Mouse (Mus musculus) adrenal gland, postnatal 4 days (tissue): ENCODE results near the gene Bclaf3. TPM values are rescaled to one million over a fixed set of nuclear protein-coding genes. Genes with fewer than 3 reads are reported as not detected.
A peak's percentile ranks its signal among the peaks of the same experiment; 100 is the strongest.

Source experiments
- DNase-seq, 2 experiments: peaks; one replicate each; pipeline ENCODE4 v3.0.0; 2021 to 2022; ENCODE audit warnings: low spot score in 2 of 2, mixed read lengths in 2 of 2
- total RNA-seq, 2 experiments: library from RNA; stranded (reverse); gene quantifications; 2 replicates each; pipeline ENCODE4 v1.2.3; 2021

Gene Bclaf3
- total RNA-seq, 2 experiments from 2014 or later: 11.7 to 15.5 TPM

DNA sequence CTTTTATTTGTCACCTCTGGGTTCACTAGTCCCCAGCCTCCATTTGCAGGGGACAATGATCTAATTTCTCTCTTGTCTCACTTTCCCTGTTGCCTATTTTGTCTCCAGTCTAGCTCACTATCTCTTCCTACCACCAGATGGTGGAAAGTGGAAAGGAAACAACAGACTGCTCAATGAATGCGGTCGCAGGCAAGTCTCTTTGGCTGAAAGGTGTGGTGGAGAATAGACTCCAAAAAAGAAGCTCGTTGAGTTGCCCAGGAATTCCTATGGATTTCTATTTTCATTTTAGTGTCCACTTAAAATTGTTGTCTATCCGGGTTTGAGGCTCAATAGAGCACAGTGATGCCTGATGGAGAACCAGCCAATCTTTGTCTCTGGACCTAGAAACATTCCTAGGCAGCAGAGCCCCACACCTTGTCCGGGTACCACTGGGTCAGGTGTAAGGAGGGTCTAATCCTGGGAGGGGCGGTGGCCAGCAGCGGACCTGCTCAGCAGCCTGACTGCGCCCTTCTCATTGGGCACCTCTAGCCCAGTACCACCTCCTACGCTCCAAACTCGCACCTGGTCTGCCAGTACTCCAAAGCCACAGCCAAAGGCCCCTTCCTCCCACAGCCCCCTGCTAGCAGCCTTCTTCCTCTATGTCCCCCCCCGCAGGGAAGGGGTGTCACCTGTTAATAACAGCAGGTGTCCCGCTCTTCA, 99.9 kb downstream of the Bclaf3 start:
- DNase-seq: no peak

DNA sequence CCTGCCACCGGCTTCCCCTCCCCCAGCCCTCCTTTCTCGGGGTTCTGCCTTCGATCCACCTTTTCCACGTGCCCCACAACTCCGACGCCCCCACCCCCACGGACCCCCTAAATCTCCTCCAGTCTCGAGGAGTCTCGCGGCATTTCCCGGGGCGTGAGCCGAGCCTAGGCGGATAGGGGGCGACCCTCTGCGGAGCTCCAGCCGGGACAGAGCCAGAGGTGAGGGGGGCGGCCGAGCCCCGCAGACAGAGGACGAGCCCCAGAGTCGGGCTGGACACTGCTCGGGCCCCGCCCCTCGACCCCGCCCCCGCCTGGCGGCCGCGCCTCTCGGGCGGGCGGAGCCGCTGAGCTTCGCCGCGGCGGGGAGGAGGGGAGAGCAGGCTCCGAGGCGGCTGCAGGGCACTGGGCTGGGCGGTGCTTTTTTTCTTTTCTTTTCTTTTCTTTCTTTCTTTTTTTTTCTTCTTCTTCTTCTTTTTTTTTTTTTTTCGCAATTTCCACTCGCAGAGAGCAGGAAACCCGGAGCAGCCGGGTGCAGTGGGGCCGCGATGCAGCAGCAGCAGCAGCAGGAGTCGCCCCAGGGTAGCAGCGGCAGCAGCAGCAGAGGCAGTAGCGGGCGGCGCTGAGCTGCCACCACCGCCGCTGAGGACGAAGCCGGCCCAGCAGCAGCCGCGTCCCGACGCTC, 100.6 kb downstream of the Bclaf3 start, which contains the start of gene Sh3kbp1:
Gene Sh3kbp1 (plus strand): TSS at position 366 of the 681 bp plus-strand sequence.
- peak; percentile 17 to 27 for DNase-seq

DNA sequence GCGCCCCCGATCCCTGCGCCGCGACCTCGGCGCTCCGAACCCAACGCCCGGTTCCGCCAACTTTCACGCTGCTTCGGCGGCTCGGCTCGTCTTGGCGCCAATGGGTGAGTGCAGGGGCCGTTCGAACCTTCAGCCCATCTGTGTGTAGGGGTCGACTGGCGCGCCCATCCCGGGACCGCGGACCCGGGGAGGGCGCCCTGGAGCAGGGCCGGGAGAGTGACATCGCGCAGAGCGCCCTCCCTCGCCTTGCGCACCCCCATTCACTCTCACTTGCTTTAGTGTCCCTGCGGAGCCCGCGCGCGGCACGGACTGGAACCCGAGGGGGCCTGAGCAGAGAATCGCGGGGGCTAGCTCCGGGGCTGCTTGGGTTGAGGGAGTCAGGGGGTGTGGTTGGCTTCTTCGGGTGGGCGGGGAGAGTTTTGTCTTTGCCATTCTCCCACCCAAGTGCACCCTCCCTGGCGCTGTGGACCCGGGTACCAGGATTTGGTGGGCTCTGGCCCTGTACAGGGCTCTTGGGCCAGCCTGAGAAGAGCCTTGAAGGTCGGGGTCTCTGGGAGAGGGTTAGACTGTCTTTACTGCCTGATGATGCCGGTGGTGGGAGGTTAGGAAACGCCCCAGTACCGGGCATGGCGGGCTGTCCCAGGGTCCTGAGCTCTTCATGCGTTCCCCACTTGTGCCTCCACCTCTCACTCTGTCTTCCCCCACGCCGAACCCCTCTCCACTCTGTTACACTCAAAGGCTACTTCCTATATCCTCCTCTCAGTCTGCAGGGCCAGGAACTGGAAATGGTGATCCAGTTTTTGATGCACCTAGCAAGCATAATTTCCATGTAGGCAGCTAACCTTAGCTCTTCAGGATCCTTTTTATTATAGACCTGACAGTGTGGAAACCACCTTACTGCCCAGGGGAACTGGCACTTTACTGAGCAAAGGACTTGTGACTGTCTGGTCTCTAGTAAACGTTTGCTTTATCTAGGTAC, 101.4 kb downstream of the Bclaf3 start:
- DNase-seq: no peak

DNA sequence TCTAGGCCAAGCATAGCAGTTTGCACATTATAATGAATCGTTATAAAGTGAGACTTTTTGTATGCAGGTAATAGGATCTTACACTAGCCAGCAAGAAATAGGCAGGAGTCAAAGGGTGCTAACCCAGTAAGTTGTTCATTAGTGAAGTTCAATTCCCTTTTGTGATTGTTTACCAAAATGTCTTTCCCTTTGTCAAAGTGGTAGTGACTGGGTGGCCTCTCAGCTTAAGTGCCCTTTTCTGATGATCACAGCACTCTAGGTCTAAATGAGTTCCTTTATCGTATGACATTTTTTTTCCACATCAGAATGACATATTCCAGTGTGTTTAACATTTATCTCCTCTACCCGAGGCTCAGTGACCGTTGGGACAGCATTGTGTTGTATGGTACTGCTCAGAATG, 102.1 kb downstream of the Bclaf3 start:
- no peak for DNase-seq

- DNase-seq: no peak
These were observed 102.7 kb downstream of the Bclaf3 start for GRCm38 (mm10) chrX:159629203-159629602.

- no peak for DNase-seq
These were observed 112.2 kb downstream of the Bclaf3 start for GRCm38 (mm10) chrX:159638500-159639227.

DNA sequence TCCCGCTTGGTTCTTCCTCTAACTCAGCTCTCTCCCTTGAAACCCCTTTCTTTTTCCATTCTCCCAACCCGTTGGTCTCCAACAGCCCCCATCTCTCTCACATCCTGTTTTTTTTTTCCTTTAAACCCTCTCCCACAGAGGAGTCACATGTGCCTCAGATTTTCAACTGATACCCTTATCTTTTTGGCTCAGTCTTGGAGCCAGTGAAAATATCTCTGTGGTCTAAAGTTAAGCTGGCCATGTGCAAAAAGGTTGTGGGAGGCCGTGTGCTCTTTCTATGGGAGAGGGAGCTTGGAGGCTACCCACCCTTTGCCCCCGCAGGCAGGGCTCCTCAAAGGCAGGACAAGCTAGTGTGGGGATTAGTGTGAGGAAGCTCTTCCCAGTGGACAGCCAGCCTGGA, 113.5 kb downstream of the Bclaf3 start:
- DNase-seq: no peak

Other genes with a start within 250 kb of the Bclaf3 start
- gene Eif1ax, start 154.5 kb upstream of the Bclaf3 start, total RNA-seq: 100 to 1,000 TPM in 1 of 2 experiments, 10 to 100 TPM in 1; 98.6 to 105 TPM
- gene Map7d2, start 112.1 kb upstream of the Bclaf3 start, total RNA-seq: 1 to 10 TPM; 3.2 to 3.8 TPM
- gene Sh3kbp1, start 100.6 kb downstream of the Bclaf3 start, total RNA-seq: 10 to 100 TPM; 24.7 to 30.8 TPM